Mouse (Mus musculus) right cerebral cortex, postnatal 14 days (tissue): ENCODE results near the gene Brpf3.
"Not testable (repeated sequence)": the region's sequence is repeated elsewhere in the genome, so short reads cannot be mapped to it uniquely, and the experiment has no call there.

Source experiments
- DNase-seq: peaks from one replicate; pipeline ENCODE4 v3.0.0; 2022

The Brpf3 gene

DNA sequence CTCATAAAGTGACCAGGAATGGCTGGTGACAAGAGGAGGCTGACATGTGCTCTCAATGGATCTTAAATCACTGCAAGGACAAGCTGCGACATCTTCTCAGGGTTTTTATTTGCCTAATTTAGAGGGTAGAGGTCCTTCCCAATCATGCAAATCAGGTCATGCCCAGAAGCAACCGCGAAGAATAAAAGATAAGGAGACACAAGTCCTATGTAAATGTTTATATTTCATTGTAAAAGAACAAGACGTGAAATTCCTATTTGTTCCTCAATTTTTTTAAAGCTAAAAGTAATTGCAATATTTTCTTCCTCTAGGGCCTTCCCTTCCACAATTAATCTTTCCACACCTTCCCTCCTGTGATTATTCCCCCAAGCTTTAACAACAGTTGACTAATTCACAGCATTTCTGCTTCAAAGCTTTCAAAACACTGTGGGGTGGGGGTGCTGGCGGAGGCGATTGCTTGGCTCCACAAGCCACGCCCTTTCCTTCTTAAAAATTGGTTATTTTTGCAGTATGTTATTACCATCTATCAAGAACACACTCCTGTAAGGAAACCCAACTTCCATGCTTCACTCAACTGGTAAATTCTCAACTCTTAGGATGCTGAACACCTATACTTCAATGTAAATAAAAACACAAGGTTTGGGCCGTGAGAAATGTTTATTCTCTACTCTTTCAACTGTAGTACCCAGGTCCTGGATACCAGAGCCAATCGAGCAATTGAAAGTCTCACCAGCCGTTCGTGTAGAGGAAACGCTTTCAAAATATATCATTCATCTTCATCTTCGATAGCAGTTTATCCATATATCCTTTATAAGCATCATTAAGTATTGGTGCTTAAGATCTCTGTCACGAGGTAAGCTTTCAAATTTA is 1.4 kb upstream of the Brpf3 start:
- no peak for DNase-seq

DNA sequence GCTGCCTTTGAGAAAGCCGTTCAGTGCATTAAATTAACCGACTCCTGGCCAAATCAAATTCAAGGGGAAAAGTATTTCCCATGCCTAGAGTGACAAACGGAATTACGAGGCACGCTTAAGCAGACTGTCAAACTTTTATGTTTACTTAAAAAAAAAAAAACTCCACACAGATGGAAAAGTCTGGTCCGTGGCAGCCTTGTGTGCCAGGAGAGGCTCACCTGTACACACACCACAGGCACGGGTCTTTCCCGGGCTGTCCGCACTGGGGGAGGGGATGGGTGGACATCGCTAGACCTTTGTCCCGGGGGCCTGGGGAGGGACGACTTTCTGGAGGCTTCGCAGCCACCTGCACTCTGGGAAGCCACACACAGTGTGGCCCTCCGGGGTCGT is 614 bp upstream of the Brpf3 start:
- DNase-seq, result no peak

- DNase-seq, result peak; percentile 99
These were observed 650 bp downstream of the Brpf3 start for GRCm38 (mm10) chr17:28801474-28802005.

GRCm38 (mm10) chr17:28802006-28802481 is 1.2 kb downstream of the Brpf3 start:
- DNase-seq, result no peak

DNA sequence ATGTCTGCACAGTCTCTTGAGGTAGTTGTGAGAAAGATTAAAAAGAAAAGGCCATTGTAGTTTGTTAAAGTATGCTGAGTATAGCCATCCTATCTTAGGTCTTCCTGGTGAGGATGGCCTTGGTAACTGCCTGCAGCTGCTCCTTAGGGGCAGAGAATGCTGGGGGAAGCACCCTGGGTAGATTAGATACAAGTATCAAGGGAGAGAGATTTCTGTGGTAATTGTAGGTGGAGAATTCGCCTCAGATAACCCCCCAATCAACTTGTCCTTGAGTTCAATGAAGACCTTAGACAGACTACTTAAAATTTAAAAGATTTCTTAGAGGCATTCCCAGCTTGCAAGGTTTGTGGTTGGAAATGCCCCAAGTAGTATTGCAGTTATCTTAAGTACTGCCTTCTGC is 2.4 kb downstream of the Brpf3 start:
- DNase-seq, result no peak

DNA sequence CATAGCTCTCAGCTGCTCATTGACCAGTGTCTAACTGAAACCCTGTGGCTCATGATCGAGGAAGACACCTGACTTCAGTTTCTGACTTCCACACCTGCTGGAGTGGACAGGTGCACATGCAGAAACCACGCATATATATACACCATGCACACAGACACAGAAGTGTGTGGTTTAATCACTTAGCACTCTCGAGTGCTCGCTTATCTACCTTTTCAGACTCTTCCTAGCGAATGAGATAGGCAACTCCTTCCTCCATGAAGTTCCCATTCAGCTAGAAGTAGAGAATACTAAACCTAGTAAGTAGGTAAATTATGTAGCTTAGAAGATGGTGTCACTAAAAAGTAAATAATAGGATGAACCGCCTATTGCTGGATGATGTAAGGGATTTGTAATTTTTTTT is 4.1 kb downstream of the Brpf3 start:
- no peak for DNase-seq

GRCm38 (mm10) chr17:28806770-28807169 is 5.9 kb downstream of the Brpf3 start:
- DNase-seq, result no peak

DNA sequence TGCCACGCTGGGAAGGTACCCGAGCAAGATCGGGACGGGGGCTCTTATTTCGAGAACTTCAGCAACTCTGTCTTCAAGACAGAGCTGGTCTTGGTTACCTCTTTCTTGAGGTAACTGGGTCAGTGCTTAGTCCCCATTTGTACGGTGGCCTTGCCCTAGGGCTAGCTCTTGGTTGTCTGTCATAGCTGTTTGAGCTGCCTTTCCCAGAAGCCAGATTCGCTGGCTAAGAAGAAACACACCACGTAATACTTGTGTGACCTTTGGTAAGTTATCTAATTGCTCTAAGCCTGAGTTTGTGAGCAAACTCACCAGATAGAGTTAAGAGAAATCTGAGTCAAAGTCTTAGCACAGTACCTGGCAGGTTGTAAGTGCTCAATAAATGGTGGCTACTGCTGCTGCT is 7.8 kb downstream of the Brpf3 start:
- DNase-seq, result no peak

DNA sequence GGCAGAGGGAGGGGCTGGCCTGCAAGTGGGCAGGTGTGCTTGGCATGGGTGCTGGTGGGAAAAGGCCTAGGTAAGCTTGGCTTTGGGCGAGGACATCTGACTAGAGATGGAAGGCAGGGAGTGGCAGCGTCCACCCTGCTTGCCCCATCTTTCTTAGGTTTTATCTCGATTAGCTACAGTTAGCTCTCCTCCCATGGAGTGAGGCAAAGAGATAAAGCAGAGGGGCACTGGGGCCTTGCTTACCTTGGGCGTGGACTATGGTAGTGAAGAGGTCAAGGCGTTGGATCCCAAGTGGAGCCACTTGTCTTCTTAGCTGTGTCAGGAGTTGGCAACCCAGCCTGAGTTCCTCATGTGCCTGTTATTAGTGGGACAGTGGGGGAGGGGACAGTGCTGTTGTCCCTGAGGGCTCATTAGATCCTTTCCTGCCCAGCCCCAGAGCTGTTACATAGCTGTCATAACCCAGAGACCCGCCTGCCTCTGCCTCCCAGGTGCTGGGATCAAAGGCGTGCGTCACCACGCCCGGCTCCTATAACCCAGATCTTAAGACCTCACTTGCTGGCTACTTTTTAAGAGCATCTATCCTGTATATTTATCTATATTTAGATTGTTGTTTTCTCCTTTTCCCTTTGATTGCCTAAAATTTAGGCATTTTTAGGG is 8.4 kb downstream of the Brpf3 start:
- no peak for DNase-seq

DNA sequence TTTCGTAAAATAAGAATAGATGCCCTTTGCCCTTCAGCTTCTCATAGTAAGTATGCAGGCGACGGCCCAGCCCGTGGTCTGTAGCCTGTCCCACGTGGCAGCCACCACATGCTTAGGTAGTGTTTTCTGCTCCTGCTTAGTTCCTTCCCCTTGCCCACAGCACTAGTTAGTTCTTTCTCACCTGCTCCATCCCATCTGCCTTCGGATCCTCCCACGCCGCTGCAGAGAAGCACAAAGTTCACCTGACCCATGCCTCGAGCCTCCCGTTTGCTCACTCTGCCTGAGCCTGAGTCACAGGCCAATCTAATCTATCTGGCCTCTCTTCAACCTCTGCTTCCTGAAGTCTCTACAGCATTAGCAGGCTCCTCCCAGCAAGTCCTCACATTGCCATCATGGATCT is 11.5 kb downstream of the Brpf3 start:
- no peak for DNase-seq

DNA sequence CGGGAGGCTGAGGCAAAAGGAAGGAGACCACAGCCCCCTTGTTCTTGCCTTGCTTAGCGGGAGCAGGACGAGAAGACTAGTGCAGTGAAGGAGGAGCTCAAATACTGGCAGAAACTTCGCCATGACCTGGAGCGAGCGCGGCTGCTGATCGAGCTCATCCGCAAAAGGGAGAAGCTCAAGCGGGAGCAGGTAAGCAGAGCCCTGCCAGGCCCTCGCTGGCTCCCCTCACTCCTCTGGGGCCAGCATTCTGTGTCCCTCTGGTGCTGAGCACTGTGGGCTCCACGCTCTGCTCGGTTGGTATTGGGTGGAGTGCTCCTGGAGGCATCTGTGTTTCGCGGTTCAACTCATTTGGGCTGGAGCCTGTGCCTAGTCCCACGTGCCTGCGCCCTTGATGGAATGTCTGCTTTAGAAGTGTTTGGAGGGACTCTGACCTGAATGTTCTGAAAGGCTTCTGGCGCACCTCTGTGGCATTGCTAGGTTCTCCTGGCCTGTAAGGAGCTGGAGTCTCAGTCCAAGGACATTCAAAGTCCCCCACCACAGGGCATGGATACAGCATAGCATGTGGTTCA is 13.7 kb downstream of the Brpf3 start:
- no peak for DNase-seq

DNA sequence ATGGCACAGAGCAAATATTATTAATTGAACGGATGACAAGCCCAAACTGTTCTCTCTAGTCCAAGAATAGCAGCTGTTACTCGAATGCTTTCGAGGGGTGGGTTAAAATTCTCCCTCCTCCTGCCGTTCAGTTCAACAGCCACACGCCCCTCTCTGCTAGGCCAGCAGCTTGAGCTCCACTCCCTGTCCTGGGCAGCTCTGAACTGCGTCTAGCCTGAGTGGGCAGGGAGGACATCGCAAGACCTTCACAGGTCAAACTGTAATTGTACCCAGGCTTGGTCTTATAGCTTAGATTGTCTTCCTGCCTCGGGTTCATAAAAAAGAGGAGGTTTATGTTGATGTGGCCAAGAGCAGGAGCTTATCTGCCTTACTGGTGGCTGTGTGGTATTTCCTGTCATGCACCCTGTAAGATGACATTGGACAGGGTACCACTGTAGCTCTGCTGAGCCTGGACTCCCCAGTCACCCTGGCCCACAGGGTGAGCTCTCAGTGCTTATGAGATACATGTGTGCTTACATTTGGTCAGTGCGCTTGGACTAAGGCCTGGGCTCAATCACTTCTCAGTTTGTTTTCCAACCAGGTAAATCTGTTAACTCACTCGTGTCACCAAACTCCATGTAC is 14.6 kb downstream of the Brpf3 start:
- DNase-seq, result no peak

DNA sequence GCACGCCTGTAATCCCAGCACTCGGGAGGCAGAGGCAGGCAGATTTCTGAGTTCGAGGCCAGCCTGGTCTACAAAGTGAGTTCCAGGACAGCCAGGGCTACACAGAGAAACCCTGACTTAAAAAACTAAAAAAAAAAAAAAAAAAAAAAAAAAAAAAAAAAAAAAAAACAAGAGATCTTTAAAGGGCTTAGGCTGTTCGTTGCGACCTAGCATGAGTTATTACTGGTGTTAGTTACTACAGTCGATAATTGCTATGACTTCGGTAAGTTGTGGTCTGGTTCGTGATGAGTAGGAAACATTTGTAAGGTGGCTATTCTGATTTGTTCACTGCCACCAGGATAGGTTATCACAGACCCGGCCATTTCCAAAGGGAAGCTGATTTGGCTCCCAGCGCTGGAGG is 15.4 kb downstream of the Brpf3 start:
- DNase-seq, result not testable (repeated sequence)

DNA sequence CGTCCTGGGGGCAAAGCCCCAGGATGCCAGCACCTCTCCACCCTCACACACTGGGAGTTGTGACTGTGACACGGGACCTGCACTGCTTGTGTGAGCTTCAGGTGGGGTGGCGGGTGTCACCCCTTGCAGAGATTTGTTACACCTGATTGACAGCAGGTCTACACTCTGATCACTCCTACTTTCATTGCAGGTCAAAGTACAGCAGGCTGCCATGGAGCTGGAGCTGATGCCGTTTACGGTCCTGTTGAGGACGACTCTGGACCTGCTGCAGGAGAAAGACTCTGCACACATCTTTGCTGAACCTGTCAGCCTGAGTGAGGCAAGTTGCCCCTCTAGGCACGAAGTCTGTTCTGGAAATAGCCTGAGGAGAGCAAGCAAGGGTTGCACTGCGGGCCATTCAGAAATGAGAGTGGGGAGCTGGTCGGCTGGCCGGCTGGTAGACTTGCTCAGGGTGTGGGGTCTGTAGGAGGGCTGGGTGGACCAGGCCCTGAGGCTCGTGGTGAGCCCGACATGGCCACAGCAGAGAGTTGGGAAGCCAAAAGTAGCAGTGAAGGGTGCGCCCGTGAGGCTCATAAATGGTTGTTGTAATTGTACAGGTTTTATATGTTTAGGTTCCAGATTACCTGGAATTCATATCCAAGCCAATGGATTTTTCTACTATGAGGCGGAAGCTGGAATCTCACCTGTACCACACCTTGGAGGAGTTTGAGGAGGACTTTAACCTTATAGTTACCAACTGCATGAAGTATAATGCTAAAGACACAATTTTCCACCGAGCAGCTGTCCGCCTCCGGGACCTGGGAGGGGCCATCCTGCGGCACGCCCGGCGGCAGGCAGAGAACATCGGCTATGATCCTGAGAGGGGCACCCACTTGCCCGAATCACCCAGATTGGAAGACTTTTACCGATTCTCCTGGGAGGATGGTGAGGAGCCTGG is 16.3 kb downstream of the Brpf3 start:
- no peak for DNase-seq

GRCm38 (mm10) chr17:28820189-28820588 is 19.3 kb downstream of the Brpf3 start:
- no peak for DNase-seq

- no peak for DNase-seq
These were observed 22.3 kb downstream of the Brpf3 start for GRCm38 (mm10) chr17:28823004-28823745.

GRCm38 (mm10) chr17:28823749-28824148 is 22.9 kb downstream of the Brpf3 start:
- no peak for DNase-seq

GRCm38 (mm10) chr17:28824896-28825295 is 24.0 kb downstream of the Brpf3 start:
- DNase-seq, result no peak

GRCm38 (mm10) chr17:28825359-28826041 is 24.6 kb downstream of the Brpf3 start:
- DNase-seq, result no peak

GRCm38 (mm10) chr17:28827665-28828231 is 26.9 kb downstream of the Brpf3 start:
- no peak for DNase-seq
